Mouse (Mus musculus) monocyte, adult 2 months (primary cell): ENCODE data around the gene Snx22.

Experiments used
- DNase-seq, 2 experiments: peaks; one replicate each; pipeline ENCODE4 v3.0.0; 2022; ENCODE audit warnings: low spot score in 2 of 2, low read depth in 1 of 2

Snx22 gene

GRCm38 (mm10) chr9:66070151-66070550 lies 632 bp upstream of the Snx22 start:
- no peak for DNase-seq

DNA sequence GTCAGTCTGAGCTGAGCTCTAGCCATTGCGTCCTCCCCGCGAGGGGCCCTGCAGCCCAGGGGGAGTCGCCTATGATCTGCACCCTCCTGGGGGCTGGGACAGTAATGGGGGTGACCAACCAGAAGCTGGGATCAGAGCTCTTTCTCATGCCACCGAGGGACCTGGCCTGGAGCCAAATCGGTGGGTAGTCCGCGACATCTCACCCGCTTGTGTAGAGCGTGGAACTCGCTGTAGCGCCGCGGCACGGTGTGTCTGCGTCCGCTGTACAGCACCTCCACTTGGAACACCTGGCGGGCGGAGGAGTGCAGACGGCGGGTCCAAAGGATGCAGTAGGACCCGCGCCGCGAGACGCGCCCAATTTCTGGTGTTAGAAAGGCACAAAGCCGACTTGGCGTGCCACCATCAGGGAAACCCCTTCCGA lies 538 bp downstream of the Snx22 start:
- no peak for DNase-seq

DNA sequence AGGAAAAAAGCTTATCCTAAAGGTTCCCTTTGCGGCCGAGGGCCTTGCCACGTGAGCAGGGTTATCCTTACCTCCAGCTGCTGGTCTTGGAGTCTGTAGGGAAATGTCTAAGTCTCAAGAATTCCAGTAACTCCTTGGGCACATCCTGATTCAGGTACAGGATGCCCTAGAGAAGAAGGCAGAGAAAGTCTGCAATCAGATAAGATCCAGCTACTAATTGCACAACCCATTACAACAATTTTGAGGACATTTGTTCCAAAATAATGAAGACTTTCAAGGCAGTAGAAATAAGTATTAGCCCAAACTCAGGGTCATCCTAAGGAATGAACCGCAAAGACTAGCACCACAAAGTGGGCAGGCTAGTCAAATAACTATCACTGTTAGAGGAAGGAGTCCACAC lies 1.5 kb downstream of the Snx22 start:
- DNase-seq = no peak

DNA sequence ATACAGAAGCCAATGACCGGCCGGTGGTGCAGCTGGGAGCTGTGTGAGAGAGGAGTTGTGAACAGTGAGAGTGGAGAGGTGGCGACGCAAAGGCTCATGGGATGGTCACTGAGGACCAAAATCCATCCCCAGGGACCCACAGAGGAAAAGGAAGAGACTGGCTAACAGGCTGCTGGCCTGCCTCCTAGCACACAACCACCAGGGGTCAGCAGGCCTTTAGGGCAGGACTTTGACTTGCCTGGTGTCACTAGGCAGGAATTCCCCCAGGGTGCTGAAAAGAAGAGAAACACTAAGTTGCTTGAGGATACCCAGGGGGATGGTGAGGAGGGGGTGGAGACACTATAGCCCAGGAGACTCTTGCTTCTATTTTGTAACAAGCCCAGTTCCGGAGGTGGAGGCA lies 2.0 kb downstream of the Snx22 start:
- DNase-seq = no peak

DNA sequence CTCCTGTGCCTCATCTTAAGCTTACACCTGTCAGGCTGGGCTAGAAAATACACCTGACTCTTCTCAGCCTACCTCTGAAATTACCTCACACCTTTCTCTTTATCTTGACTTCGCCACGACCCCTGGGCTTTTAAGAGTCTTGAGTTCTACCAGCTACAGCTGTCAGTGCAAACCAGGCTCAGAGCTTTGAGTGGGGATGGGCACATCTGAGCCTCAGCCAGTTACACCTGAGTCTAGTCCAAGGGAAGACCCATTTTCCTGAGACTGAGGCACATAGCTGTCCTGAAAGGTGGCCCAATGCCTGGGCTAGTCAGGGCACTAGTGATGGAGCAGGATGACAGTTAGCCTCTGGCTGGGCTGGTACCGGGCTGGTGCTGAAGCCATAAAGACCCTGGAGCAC lies 2.7 kb downstream of the Snx22 start:
- no peak for DNase-seq

DNA sequence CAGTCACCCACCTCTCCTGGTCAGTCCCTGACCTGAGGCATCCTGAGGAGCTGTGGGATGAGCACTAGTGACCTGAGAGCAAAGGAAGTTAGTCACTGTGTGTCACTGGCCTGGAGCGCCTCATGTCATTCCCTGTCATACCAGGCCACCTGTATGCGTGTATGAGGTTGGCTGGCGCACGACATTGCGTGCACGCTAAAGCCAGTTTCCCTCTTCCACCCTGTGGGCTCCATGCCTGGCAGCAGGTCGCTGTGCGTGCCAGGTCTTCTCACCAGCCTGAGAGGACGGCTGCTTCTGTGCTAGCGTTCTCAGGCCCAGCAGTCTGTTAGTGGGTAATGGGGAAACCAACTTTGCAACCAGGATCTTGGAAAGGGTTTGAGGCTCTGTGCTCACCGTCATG lies 5.2 kb downstream of the Snx22 start:
- no peak for DNase-seq

- no peak for DNase-seq
Observed at GRCm38 (mm10) chr9:66063446-66063845, 6.1 kb downstream of the Snx22 start.

DNA sequence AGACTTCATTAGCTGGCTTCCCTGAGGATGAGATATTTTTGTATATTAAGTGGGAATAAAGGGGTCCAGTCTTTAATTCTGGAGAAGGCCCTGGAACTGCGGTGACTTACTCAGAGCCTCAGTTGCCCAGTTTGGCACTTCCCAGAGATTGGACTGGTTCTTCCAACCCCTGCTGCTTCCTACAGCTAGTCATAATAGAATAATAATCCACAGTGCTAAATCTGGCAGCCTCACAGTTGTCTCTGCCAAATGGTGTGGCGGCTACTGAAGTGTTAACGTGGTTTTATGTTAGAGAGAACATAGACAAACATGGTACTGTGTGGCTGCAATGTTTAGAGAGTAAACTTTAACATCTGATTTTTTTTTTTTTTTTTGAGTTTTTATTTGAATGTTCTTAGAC lies 7.9 kb downstream of the Snx22 start:
- no peak for DNase-seq

DNA sequence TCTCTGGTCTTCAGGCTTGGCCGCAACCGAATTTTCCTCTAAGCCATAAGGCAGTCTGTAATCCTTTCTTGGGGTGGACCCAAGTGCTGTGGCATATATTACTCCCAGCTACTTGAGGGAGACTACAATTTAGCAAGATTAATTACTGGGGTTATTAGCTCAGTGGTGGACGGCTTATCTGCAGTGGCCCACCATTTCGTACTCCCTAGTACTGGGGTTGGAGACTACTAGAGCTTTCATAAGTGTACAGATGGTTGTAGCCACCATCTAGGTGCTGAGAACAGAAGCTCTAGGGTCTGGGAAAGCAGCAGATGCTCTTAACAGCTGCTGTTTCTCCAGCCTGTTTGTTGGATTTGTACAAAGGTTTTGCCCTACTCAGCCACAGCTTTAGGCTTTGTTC lies 8.5 kb downstream of the Snx22 start:
- DNase-seq = no peak

GRCm38 (mm10) chr9:66060308-66060647 lies 9.2 kb downstream of the Snx22 start:
- DNase-seq = no peak

- peak; percentile 91 to 92 for DNase-seq
Observed at GRCm38 (mm10) chr9:66059583-66060307, 9.8 kb downstream of the Snx22 start, which contains the start of gene Ppib. Ppib (plus strand) TSS chr9:66060222.

GRCm38 (mm10) chr9:66053620-66054019 lies 15.9 kb downstream of the Snx22 start:
- no peak for DNase-seq

- no peak for DNase-seq
Observed at GRCm38 (mm10) chr9:66052731-66053130, 16.8 kb downstream of the Snx22 start.

- no peak for DNase-seq
Observed at GRCm38 (mm10) chr9:66051493-66051892, 18.0 kb downstream of the Snx22 start.

- DNase-seq = no peak
Observed at GRCm38 (mm10) chr9:66049931-66050601, 19.5 kb downstream of the Snx22 start.

DNA sequence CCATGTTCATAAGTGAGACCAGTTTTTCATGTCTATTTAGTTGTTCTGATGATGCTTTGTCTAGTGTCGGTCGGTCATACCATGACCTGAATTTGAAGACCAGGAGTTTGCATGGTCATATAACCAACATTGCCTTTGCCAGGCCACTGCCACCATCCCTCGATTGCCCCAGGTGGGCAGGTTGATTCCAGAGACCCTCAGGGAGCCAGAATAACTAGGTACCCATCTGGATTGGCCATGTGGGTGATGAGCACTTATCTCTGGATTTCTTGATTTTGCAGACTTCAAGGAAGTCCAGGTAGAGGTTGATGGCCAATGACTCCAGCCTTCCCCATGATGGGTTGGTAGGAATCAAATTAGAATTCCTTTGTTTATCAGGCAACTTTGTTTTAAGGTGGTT lies 26.3 kb downstream of the Snx22 start:
- DNase-seq = no peak

DNA sequence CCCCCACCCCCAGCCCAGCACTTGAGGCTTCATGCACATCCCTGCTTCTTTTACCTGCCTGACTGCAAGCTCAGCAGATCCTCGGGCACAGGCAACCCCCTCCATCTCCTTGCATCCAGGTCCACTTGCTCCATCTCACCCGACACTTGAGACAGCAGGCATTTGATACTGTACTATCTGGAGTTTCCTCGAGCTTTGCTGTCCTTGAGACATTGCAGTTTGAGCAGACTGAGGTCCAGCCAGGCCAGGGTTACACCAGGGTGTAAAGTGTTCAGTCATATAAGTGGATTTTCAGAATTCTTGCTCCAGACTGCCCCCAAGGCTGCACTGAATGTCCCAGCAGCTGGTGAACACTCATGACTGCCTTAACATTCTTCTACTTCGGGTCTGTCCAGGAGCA lies 27.2 kb downstream of the Snx22 start:
- no peak for DNase-seq

DNA sequence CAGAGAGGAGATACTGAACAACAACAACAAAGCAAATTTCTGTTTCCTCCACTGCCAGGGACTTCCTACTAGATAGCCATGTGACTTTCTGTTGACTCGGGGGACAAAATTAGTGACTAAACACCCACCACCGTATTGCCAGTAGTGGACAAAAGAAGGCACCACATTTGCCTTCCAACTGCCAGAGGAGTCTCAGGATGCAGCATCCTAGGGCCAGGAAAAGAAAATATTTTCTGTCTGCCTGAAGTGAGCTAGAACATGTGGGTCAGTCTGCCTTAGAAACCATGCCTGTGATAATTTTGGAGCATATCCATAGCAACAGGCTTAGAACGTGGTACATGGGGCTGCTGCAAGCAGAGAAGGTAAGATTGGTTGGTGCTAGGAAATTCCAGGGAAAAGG lies 28.7 kb downstream of the Snx22 start:
- no peak for DNase-seq

DNA sequence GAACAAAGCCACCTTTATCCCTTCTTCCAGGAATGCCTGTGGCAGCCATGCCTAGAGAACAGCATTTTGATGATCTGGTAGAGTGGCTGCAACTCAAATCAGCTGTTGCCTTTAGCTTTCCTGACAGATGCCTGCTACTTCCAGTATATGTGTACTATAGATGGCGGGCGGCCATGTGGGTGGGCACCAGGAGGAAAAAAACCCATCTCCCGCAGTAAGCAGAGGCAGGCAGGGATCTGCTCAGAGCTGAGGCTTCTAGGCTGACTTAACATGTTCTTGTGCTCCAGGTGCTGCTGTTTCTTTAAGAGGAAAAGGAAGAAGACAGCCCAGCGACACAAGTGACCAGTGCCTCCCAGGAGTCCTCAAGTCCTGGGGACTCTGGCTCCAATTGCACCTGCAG lies 30.2 kb downstream of the Snx22 start:
- no peak for DNase-seq

DNA sequence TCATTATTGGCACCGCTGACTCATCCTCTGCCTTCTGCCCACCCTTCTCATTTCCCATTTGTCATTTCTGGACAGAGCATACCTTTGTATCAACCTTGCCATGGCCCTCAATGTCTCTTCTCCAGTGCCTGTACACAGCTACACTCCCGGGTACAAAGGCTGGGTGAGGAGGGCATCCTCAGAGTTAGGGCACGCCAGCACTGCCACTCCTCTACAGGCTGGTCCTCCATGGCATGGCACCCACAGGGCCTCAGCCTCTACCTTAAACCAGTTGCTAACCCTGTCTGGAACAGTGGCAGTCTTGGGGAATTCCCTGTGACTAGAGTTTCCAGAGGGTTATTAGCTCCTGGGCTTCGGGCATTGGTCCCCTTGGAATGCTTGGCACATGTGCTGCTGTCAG lies 30.9 kb downstream of the Snx22 start:
- DNase-seq = no peak

DNA sequence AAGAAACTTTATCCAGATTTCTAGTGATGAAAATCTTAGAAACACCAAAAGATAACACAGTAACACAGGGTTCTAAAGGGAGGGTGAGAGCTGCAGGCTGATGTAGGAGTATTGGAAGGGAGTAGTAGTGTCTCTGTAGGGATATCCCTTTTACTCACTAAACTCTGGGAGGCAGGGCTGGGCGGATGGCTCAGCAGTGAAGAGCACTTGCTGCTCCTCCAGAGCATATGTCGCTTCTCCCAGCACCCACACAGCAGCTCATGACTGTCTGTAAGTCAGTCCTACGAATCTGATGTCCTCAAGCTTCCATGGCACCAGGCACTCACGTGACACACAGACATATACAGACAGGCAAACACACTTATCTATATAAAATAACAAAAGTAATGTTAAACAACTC lies 31.4 kb downstream of the Snx22 start:
- DNase-seq = no peak

- no peak for DNase-seq
Observed at GRCm38 (mm10) chr9:66020601-66021000, 48.9 kb downstream of the Snx22 start.
